In genomic region chr7:127928596-127928995, GRCm38 (mm10) we compare ENCODE assay signal across 9 mouse cellular contexts. TPM values are rescaled to one million over a fixed set of nuclear protein-coding genes. Genes with fewer than 3 reads are reported as not detected.
A peak's percentile ranks its signal among the peaks of the same experiment; 100 is the strongest.
DNase-seq lines count a peak whose midpoint lies in the region; ATAC-seq and TF ChIP-seq lines count a peak whose summit lies in the region.
"Had no signal": no experiment of that assay in that cellular context is flagged by ENCODE, and none has a peak within 500 bp of the region (broad histone marks: within the 10 kb centered on the region; RNA-seq: fewer than 3 reads in every experiment).

No protein-coding gene starts in this region.

- peak overlapping the region; percentile 54 for H3K4me2 ChIP-seq in heart, embryonic 15.5 days
- H3K4me2 ChIP-seq in embryonic facial prominence, embryonic 13.5 days = peak overlapping the region; percentile 60
- peak overlapping the region; percentile 63 for H3K4me2 ChIP-seq in lung, postnatal 0 days (replicated peaks; ENCODE audit: low read depth, low read length)

- H3K9me3 ChIP-seq in heart, embryonic 15.5 days (replicated peaks) = no peaks in the 10 kb centered on the region
- H3K9me3 ChIP-seq in embryonic facial prominence, embryonic 13.5 days = no peaks in the 10 kb centered on the region
- H3K9me3 ChIP-seq in lung, postnatal 0 days (ENCODE audit: low read length) = no peaks in the 10 kb centered on the region

- no peak for ATAC-seq in heart, embryonic 15.5 days (replicated peaks; ENCODE audit: insufficient number of reproducible peaks, insufficient read depth, low FRiP score, low read depth)
- no peak for ATAC-seq in embryonic facial prominence, embryonic 13.5 days (ENCODE audit: insufficient number of reproducible peaks, insufficient read depth, low FRiP score, low TSS enrichment, low read depth)
- peak; percentile 23 for ATAC-seq in lung, postnatal 0 days

- H3K36me3 ChIP-seq in heart, embryonic 15.5 days = 0 out of 2 replicates have a peak, but pooled peaks cover 7% of the 10 kb centered on the region
- H3K36me3 ChIP-seq in embryonic facial prominence, embryonic 13.5 days = peaks cover 35% of the 10 kb centered on the region
- 0 out of 2 replicates have a peak, but pooled peaks cover 10% of the 10 kb centered on the region for H3K36me3 ChIP-seq in lung, postnatal 0 days (ENCODE audit: insufficient read depth, low read length)

- TF ChIP-seq CTCF in lung, postnatal 0 days (IDR thresholded peaks at IDR 0.05) = peak; percentile 45

- H3K4me3 ChIP-seq in heart, embryonic 15.5 days = peak overlapping the region; percentile 22; the same call in 1 of the 2 replicates
- H3K4me3 ChIP-seq in embryonic facial prominence, embryonic 13.5 days = peak overlapping the region; percentile 43
- H3K4me3 ChIP-seq in lung, postnatal 0 days (ENCODE audit: low read depth, low read length) = peak overlapping the region; percentile 53

- no peak for DNase-seq in heart, adult 18-20 months
- peak; percentile 61 for DNase-seq in kidney, postnatal 10 days
- peak; percentile 74 for DNase-seq in lung, postnatal 0 days (ENCODE audit: low spot score)
- no peak for DNase-seq in left cerebral cortex, adult 8-10 months (ENCODE audit: low spot score in 2 of 2)
- DNase-seq in adrenal gland, adult 18-20 months (ENCODE audit: low spot score in 2 of 2) = no peak
- DNase-seq in urinary bladder, postnatal 36 days (ENCODE audit: low spot score in 2 of 2) = no peak

- no peak overlapping the region for H3K9ac ChIP-seq in heart, embryonic 15.5 days
- peak overlapping the region; percentile 70; the same call in 1 of the 2 replicates for H3K9ac ChIP-seq in embryonic facial prominence, embryonic 13.5 days
- H3K9ac ChIP-seq in lung, postnatal 0 days (replicated peaks; ENCODE audit: low read depth) = peak overlapping the region; percentile 82
- H3K9ac ChIP-seq: hindbrain, embryonic 14.5 days had no signal

- H3K27ac ChIP-seq in heart, embryonic 15.5 days = no peak overlapping the region
- H3K27ac ChIP-seq in embryonic facial prominence, embryonic 13.5 days = no peak overlapping the region
- H3K27ac ChIP-seq in lung, postnatal 0 days (ENCODE audit: low read length) = peak overlapping the region; percentile 95
- H3K27ac ChIP-seq: hindbrain, embryonic 14.5 days had no signal

- H3K4me1 ChIP-seq in heart, embryonic 15.5 days (replicated peaks) = peaks cover 20% of the 10 kb centered on the region
- H3K4me1 ChIP-seq in embryonic facial prominence, embryonic 13.5 days = peaks cover 28% of the 10 kb centered on the region
- peaks cover 4% of the 10 kb centered on the region; the same call in 1 of the 2 replicates for H3K4me1 ChIP-seq in lung, postnatal 0 days (ENCODE audit: insufficient read depth, low read depth, low read length)

- 52% methylated on average over 5 of the region's 5 CpGs for WGBS in heart, embryonic 15.5 days
- 53% methylated on average over 5 of the region's 5 CpGs for WGBS in embryonic facial prominence, embryonic 13.5 days
- 36% methylated on average over 5 of the region's 5 CpGs for WGBS in lung, postnatal 0 days

- peak; percentile 21; the same call in 1 of the 2 replicates for TF ChIP-seq EP300 in lung, postnatal 0 days (IDR thresholded peaks at IDR 0.05)

- peaks cover 27% of the 10 kb centered on the region for H3K27me3 ChIP-seq in heart, embryonic 15.5 days
- H3K27me3 ChIP-seq in embryonic facial prominence, embryonic 13.5 days = peaks cover 32% of the 10 kb centered on the region
- H3K27me3 ChIP-seq in lung, postnatal 0 days (replicated peaks; ENCODE audit: insufficient read depth, low read length) = no peaks in the 10 kb centered on the region

RNA-seq across cellular contexts. Expression of gene Prss8, which starts 1.3 kb away (rescaled TPM):
- polyA plus RNA-seq in heart, embryonic 15.5 days (2015; fragmentation: Nextera tagmentation; extraction: Ambion mirVana) = 1.9 and 6.0 TPM in 2 replicates
- under 1 TPM in 1 of 2 experiments, not detected in 1; 0.26 TPM for total RNA-seq in heart, adult 18-20 months (2021)
- 8.7 and 14.0 TPM in 2 replicates for polyA plus RNA-seq in embryonic facial prominence, embryonic 13.5 days (2015; fragmentation: Nextera tagmentation; extraction: Ambion mirVana)
- 141 and 152 TPM in 2 replicates for polyA plus RNA-seq in lung, postnatal 0 days (2015; fragmentation: Nextera tagmentation; extraction: Ambion mirVana)
- total RNA-seq in left cerebral cortex, adult 8-10 months (2022) = under 1 TPM in 2 of 4 experiments, not detected in 2; 0.33 to 0.82 TPM
- total RNA-seq in adrenal gland, adult 18-20 months (2021) = under 1 TPM in 1 of 2 experiments, not detected in 1; 0.23 TPM

RNA-seq across cellular contexts. Expression of gene Kat8, which starts 16.3 kb away (rescaled TPM):
- 23.5 and 27.6 TPM in 2 replicates for polyA plus RNA-seq in heart, embryonic 15.5 days (2015; fragmentation: Nextera tagmentation; extraction: Ambion mirVana)
- 10 to 100 TPM; 14.1 to 14.6 TPM for total RNA-seq in heart, adult 18-20 months (2021)
- 45.6 and 52.3 TPM in 2 replicates for polyA plus RNA-seq in embryonic facial prominence, embryonic 13.5 days (2015; fragmentation: Nextera tagmentation; extraction: Ambion mirVana)
- polyA plus RNA-seq in lung, postnatal 0 days (2015; fragmentation: Nextera tagmentation; extraction: Ambion mirVana) = 21.1 TPM in 2 replicates
- 10 to 100 TPM; 25.3 to 33.8 (median 27.6) TPM for total RNA-seq in left cerebral cortex, adult 8-10 months (2022)
- 10 to 100 TPM; 27.1 to 30.2 TPM for total RNA-seq in adrenal gland, adult 18-20 months (2021)

RNA-seq across cellular contexts. Expression of gene Prss36, which starts 17.9 kb away (rescaled TPM):
- 7.9 and 10.0 TPM in 2 replicates for polyA plus RNA-seq in heart, embryonic 15.5 days (2015; fragmentation: Nextera tagmentation; extraction: Ambion mirVana)
- total RNA-seq in heart, adult 18-20 months (2021) = 1 to 10 TPM; 8.5 to 9.3 TPM
- 10.5 and 10.6 TPM in 2 replicates for polyA plus RNA-seq in embryonic facial prominence, embryonic 13.5 days (2015; fragmentation: Nextera tagmentation; extraction: Ambion mirVana)
- 9.2 and 10.0 TPM in 2 replicates for polyA plus RNA-seq in lung, postnatal 0 days (2015; fragmentation: Nextera tagmentation; extraction: Ambion mirVana)
- total RNA-seq in left cerebral cortex, adult 8-10 months (2022) = 1 to 10 TPM; 6.2 to 9.2 (median 8.0) TPM
- total RNA-seq in adrenal gland, adult 18-20 months (2021) = 10 to 100 TPM in 1 of 2 experiments, 1 to 10 TPM in 1; 6.2 to 11.4 TPM

RNA-seq across cellular contexts. Expression of gene Bckdk, which starts 24.7 kb away (rescaled TPM):
- polyA plus RNA-seq in heart, embryonic 15.5 days (2015; fragmentation: Nextera tagmentation; extraction: Ambion mirVana) = 122 and 145 TPM in 2 replicates
- 100 to 1,000 TPM; 119 to 128 TPM for total RNA-seq in heart, adult 18-20 months (2021)
- polyA plus RNA-seq in embryonic facial prominence, embryonic 13.5 days (2015; fragmentation: Nextera tagmentation; extraction: Ambion mirVana) = 83.2 and 96.8 TPM in 2 replicates
- polyA plus RNA-seq in lung, postnatal 0 days (2015; fragmentation: Nextera tagmentation; extraction: Ambion mirVana) = 74.4 and 81.2 TPM in 2 replicates
- 10 to 100 TPM; 39.4 to 47.5 (median 44.3) TPM for total RNA-seq in left cerebral cortex, adult 8-10 months (2022)
- 100 to 1,000 TPM in 1 of 2 experiments, 10 to 100 TPM in 1; 97.1 to 109 TPM for total RNA-seq in adrenal gland, adult 18-20 months (2021)

RNA-seq across cellular contexts. Expression of gene Vkorc1, which starts 33.2 kb away (rescaled TPM):
- 95.9 and 126 TPM in 2 replicates for polyA plus RNA-seq in heart, embryonic 15.5 days (2015; fragmentation: Nextera tagmentation; extraction: Ambion mirVana)
- total RNA-seq in heart, adult 18-20 months (2021) = 10 to 100 TPM; 19.3 to 20.8 TPM
- 136 and 137 TPM in 2 replicates for polyA plus RNA-seq in embryonic facial prominence, embryonic 13.5 days (2015; fragmentation: Nextera tagmentation; extraction: Ambion mirVana)
- polyA plus RNA-seq in lung, postnatal 0 days (2015; fragmentation: Nextera tagmentation; extraction: Ambion mirVana) = 134 TPM in 2 replicates
- total RNA-seq in left cerebral cortex, adult 8-10 months (2022) = 10 to 100 TPM; 18.5 to 31.2 (median 25.2) TPM
- total RNA-seq in adrenal gland, adult 18-20 months (2021) = 10 to 100 TPM; 67.2 to 67.4 TPM

Comparison
In these comparisons a context has a peak if more than half of its experiments do, and no peak if none do; other contexts are left out.
1. DNase-seq: peak in kidney, postnatal 10 days (single experiment) and lung, postnatal 0 days (single experiment); none in heart, adult 18-20 months (0 of 2), left cerebral cortex, adult 8-10 months (0 of 2), adrenal gland, adult 18-20 months (0 of 2) and urinary bladder, postnatal 36 days (0 of 2).
2. Peak in every context shown above with its lines, with median percentiles within 50 percentile points of each other: H3K4me2 ChIP-seq and H3K4me3 ChIP-seq.